Mouse (Mus musculus) thymus, adult 2 months (tissue): ENCODE data around the gene Gm21915.

Experiments used
- CTCF ChIP-seq: fragments of 200-500 bp; IDR thresholded peaks from 2 replicates; pipeline ENCODE4 v1.5.1; 2012; ENCODE audit warnings: mild to moderate bottlenecking, control low read depth, low read length, moderate library complexity, borderline replicate concordance; ENCODE audit not compliant: control insufficient read depth, poor library complexity, insufficient read depth; ENCODE audit errors: extremely low read depth
- POLR2A ChIP-seq: fragments of 200-500 bp; IDR thresholded peaks from 2 replicates; pipeline ENCODE4 v1.6.1; 2012; ENCODE audit warnings: mild to moderate bottlenecking, low read length, control low read depth, moderate library complexity; ENCODE audit not compliant: control insufficient read depth, poor library complexity, insufficient read depth; ENCODE audit errors: extremely low read depth

GRCm38 (mm10) chr9:40652757-40653156, 17.7 kb upstream of the Gm21915 start:
- TF ChIP-seq POLR2A (no peak), CTCF (no peak)
